In genomic region chr17:88065031-88065800, GRCm38 (mm10) we compare ENCODE assay signal across 8 mouse cellular contexts. TPM values are rescaled to one million over a fixed set of nuclear protein-coding genes. Genes with fewer than 3 reads are reported as not detected.
A peak's percentile ranks its signal among the peaks of the same experiment; 100 is the strongest.
DNase-seq lines count a peak whose midpoint lies in the region; ATAC-seq lines count a peak whose summit lies in the region.

Gene Fbxo11, minus strand, starts transcription at chr17:88065291.

- peak within 1 kb of the TSS; percentile 66 for H3K4me2 ChIP-seq in embryonic facial prominence, embryonic 15.5 days (replicated peaks)
- peak within 1 kb of the TSS; percentile 85 for H3K4me2 ChIP-seq in liver, embryonic 11.5 days

- no peaks in the 10 kb centered on the region for H3K36me3 ChIP-seq in embryonic facial prominence, embryonic 15.5 days
- H3K36me3 ChIP-seq in heart, embryonic 10.5 days = 0 out of 2 replicates have a peak, but pooled peaks cover under 1% of the 10 kb centered on the region
- H3K36me3 ChIP-seq in liver, embryonic 11.5 days (ENCODE audit: control insufficient read depth, insufficient read depth, low read length) = no peaks in the 10 kb centered on the region; the same call in 1 of the 2 replicates
- H3K36me3 ChIP-seq in splenic B cell, adult 2 months (ENCODE audit: control insufficient read depth, insufficient read depth, low read length, poor library complexity, severe bottlenecking) = no peaks in the 10 kb centered on the region

- 0 out of 2 replicates have a peak, but pooled peaks have one; percentile 1 for ATAC-seq in embryonic facial prominence, embryonic 15.5 days (ENCODE audit: insufficient number of reproducible peaks, low FRiP score, low TSS enrichment, low read depth)
- peak; percentile 1 for ATAC-seq in liver, embryonic 11.5 days (replicated peaks; ENCODE audit: low FRiP score)

- H3K4me1 ChIP-seq in embryonic facial prominence, embryonic 15.5 days = peaks cover 10% of the 10 kb centered on the region; the same call in 1 of the 2 replicates
- peaks cover 7% of the 10 kb centered on the region; the same call in 1 of the 2 replicates for H3K4me1 ChIP-seq in heart, embryonic 10.5 days
- H3K4me1 ChIP-seq in liver, embryonic 11.5 days (replicated peaks; ENCODE audit: control insufficient read depth, insufficient read depth, low read length) = peaks cover 5% of the 10 kb centered on the region

- under 1% methylated on average over 76 of the region's 112 CpGs for WGBS in embryonic facial prominence, embryonic 15.5 days
- 3% methylated on average over 65 of the region's 112 CpGs for WGBS in heart, embryonic 10.5 days
- WGBS in liver, embryonic 11.5 days = under 1% methylated on average over 100 of the region's 112 CpGs

- H3K9me3 ChIP-seq in embryonic facial prominence, embryonic 15.5 days (replicated peaks) = no peaks in the 10 kb centered on the region
- H3K9me3 ChIP-seq in heart, embryonic 10.5 days = no peaks in the 10 kb centered on the region
- no peaks in the 10 kb centered on the region for H3K9me3 ChIP-seq in liver, embryonic 11.5 days (ENCODE audit: control insufficient read depth, low read length)

- peak; percentile 34 for DNase-seq in 3T3-L1 (ENCODE audit: low read depth, low spot score)
- DNase-seq in adrenal gland, postnatal 36 days = peak; percentile 41 to 67
- peak; percentile 80 for DNase-seq in heart, embryonic 10.5 days (ENCODE audit: low spot score)
- peak; percentile 43 for DNase-seq in kidney, adult 9 months
- peak; percentile 72 for DNase-seq in liver, embryonic 11.5 days (ENCODE audit: low spot score)
- DNase-seq in naive thymus-derived CD4-positive, alpha-beta T cell, adult 2 months (ENCODE audit: low read depth) = peak; percentile 63
- peak; percentile 61 for DNase-seq in splenic B cell, adult 2 months (ENCODE audit: low read depth, low spot score)

- H3K9ac ChIP-seq in embryonic facial prominence, embryonic 15.5 days = peak within 1 kb of the TSS; percentile 99
- peak within 1 kb of the TSS; percentile 98 for H3K9ac ChIP-seq in liver, embryonic 11.5 days (ENCODE audit: low read depth, low read length)

- peak within 1 kb of the TSS; percentile 100 for H3K27ac ChIP-seq in embryonic facial prominence, embryonic 15.5 days (replicated peaks)
- peak within 1 kb of the TSS; percentile 99 for H3K27ac ChIP-seq in heart, embryonic 10.5 days
- peak within 1 kb of the TSS; percentile 99 for H3K27ac ChIP-seq in liver, embryonic 11.5 days (ENCODE audit: low read depth, low read length)

- peak within 1 kb of the TSS; percentile 92 for H3K4me3 ChIP-seq in embryonic facial prominence, embryonic 15.5 days (replicated peaks)
- H3K4me3 ChIP-seq in heart, embryonic 10.5 days = peak within 1 kb of the TSS; percentile 99
- peak within 1 kb of the TSS; percentile 98 for H3K4me3 ChIP-seq in liver, embryonic 11.5 days (ENCODE audit: low read depth, low read length)

- H3K27me3 ChIP-seq in embryonic facial prominence, embryonic 15.5 days = no peaks in the 10 kb centered on the region
- no peaks in the 10 kb centered on the region for H3K27me3 ChIP-seq in heart, embryonic 10.5 days (ENCODE audit: insufficient read depth, poor library complexity, severe bottlenecking)
- H3K27me3 ChIP-seq in liver, embryonic 11.5 days (replicated peaks; ENCODE audit: control insufficient read depth, insufficient read depth, low read length) = no peaks in the 10 kb centered on the region
- no peaks in the 10 kb centered on the region for H3K27me3 ChIP-seq in splenic B cell, adult 2 months (ENCODE audit: control insufficient read depth, insufficient read depth, low read length, poor library complexity, severe bottlenecking)

RNA-seq across cellular contexts. Expression of gene Fbxo11, which starts in this region (rescaled TPM):
- total RNA-seq in adrenal gland, postnatal 36 days (2021) = 10 to 100 TPM; 58.2 to 63.6 TPM
- polyA plus RNA-seq in embryonic facial prominence, embryonic 15.5 days (2015; fragmentation: Nextera tagmentation; extraction: Ambion mirVana) = 19.4 and 19.6 TPM in 2 replicates
- 11.0 TPM in 2 replicates for polyA plus RNA-seq in heart, embryonic 10.5 days (2016; fragmentation: Nextera tagmentation; extraction: Ambion mirVana)
- 12.4 and 14.0 TPM in 2 replicates for polyA plus RNA-seq in liver, embryonic 11.5 days (2014; fragmentation: Nextera tagmentation; extraction: Ambion mirVana)

Comparison
In these comparisons a context has a peak if more than half of its experiments do, and no peak if none do; other contexts are left out.
1. Peak in every context shown above with its lines: DNase-seq, ATAC-seq, H3K4me3 ChIP-seq and H3K27ac ChIP-seq.